Mouse (Mus musculus) CH12.LX (cell line): ENCODE measurements at regions not wholly inside any gene's neighbourhood (a gene's known extent, or its start where the extent isn't known, plus 50 kb on each side); places are given as distances from the start of the nearest gene placed in this dataset.

Source experiments
- CTCF ChIP-seq, 2 experiments: IDR thresholded peaks in 1 of 2; conservative IDR thresholded peaks in 1 of 2; 2 replicates each; pipeline ENCODE4 v1.5.1; 2011 to 2012; ENCODE audit warnings: low read depth in 2 of 2, low read length in 2 of 2, improper control_type of control experiment in 1 of 2, inconsistent platforms in 1 of 2, mild to moderate bottlenecking in 1 of 2, moderate library complexity in 1 of 2
- ELF1 ChIP-seq: IDR thresholded peaks from 2 replicates; pipeline ENCODE4 v1.6.1; 2014; ENCODE audit warnings: low read depth, mild to moderate bottlenecking, inconsistent platforms, low read length, improper control_type of control experiment
- EP300 ChIP-seq: IDR thresholded peaks from 2 replicates; pipeline ENCODE4 v1.6.1; 2011; ENCODE audit warnings: low read length, improper control_type of control experiment
- HCFC1 ChIP-seq: IDR thresholded peaks from 2 replicates; pipeline ENCODE4 v1.6.1; 2012; ENCODE audit warnings: low read depth, mild to moderate bottlenecking, inconsistent platforms, low read length, improper control_type of control experiment
- MAX ChIP-seq: IDR thresholded peaks from 2 replicates; pipeline ENCODE4 v1.6.1; 2011; ENCODE audit warnings: low read length, improper control_type of control experiment
- MAZ ChIP-seq: IDR thresholded peaks from 2 replicates; pipeline ENCODE4 v1.6.1; 2012; ENCODE audit warnings: low read depth, mild to moderate bottlenecking, inconsistent platforms, low read length, improper control_type of control experiment, moderate library complexity
- MXI1 ChIP-seq: IDR thresholded peaks from 2 replicates; pipeline ENCODE4 v1.6.1; 2011; ENCODE audit warnings: mild to moderate bottlenecking, low read depth, low read length, improper control_type of control experiment
- MYC ChIP-seq: IDR thresholded peaks from 2 replicates; pipeline ENCODE4 v1.6.1; 2011; ENCODE audit warnings: low read depth, mild to moderate bottlenecking, improper control_type of control experiment, low read length
- POLR2A ChIP-seq: IDR thresholded peaks from 2 replicates; pipeline ENCODE4 v1.6.1; 2011; ENCODE audit warnings: low read depth, mild to moderate bottlenecking, improper control_type of control experiment, low read length
- POLR2AphosphoS2 ChIP-seq: IDR thresholded peaks from 2 replicates; pipeline ENCODE4 v1.6.1; 2011; ENCODE audit warnings: low read depth, low read length, improper control_type of control experiment
- SIN3A ChIP-seq: IDR thresholded peaks from 2 replicates; pipeline ENCODE4 v1.6.1; 2012; ENCODE audit warnings: low read length, improper control_type of control experiment, inconsistent platforms
- TBP ChIP-seq: conservative IDR thresholded peaks from 2 replicates; pipeline ENCODE4 v1.6.1; 2011; ENCODE audit warnings: low read depth, low read length, improper control_type of control experiment
- ZMIZ1 ChIP-seq: IDR thresholded peaks from 2 replicates; pipeline ENCODE4 v1.6.1; 2012; ENCODE audit warnings: low read depth, mild to moderate bottlenecking, inconsistent platforms, low read length, improper control_type of control experiment

- no peak for TF ChIP-seq POLR2A
- no peak for TF ChIP-seq EP300
- TF ChIP-seq MAZ: no peak
- no peak for TF ChIP-seq ELF1
- TF ChIP-seq CTCF (conservative IDR thresholded peaks at IDR 0.05 in 1 of 2, IDR thresholded peaks at IDR 0.05 in 1 of 2; ENCODE audit: low read depth in 2 of 2, low read length in 2 of 2): no peak
- no peak for TF ChIP-seq MXI1
- no peak for TF ChIP-seq TBP
- no peak for TF ChIP-seq ZMIZ1
- no peak for TF ChIP-seq POLR2AphosphoS2
- TF ChIP-seq MAX: no peak
- TF ChIP-seq SIN3A: no peak
- no peak for TF ChIP-seq MYC
- TF ChIP-seq HCFC1: no peak
Observed at GRCm38 (mm10) chr14:12979416-12979815, 156.5 kb upstream of the Cadps start.
